Mouse (Mus musculus): Measurements from ENCODE around the gene Sccpdh.

Gene Sccpdh

DNA sequence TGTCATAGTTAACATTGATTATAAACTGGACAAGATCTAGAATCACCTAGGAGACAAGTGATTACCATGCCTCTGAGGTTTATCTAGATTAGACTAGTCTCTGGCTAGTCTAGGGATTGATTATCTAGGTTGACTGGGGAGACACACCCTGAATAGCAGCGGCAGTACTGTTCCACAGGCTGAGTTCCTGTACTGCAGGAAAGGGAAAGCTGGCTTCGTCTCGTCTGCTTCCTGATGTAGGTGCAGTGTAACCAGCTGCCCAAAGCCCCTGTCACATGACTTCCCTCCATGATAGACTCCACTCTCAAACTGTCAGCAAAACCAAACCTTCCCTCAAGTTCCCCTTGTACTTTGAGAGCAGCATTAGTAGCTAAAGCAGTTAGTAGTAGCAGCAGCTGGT lies 36.1 kb downstream of the Sccpdh start:
- TF ChIP-seq GATA4 (IDR thresholded peaks at IDR 0.05; ENCODE audit: insufficient replicate concordance, low read length) = no peak

DNA sequence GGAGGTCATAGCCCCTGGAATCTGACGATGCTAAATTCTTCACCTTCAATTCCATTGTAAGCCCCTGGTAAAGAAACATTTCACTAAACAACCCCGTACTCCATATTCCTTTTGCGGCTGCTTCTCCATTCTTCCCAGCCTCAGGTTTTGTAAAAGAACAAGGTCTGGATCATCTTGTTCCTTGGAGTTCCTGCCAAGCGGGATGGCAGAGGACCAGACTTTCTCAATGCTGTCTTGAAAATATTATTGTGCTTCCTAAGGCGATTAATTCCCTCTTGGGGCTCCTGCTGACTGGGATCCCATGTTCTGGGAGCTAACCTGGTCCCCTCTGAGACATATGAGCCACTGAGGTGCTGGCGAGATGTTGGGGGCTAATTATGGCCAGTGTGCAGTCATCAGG lies 37.1 kb downstream of the Sccpdh start:
- TF ChIP-seq GATA4 (IDR thresholded peaks at IDR 0.05; ENCODE audit: insufficient replicate concordance, low read length) = no peak

DNA sequence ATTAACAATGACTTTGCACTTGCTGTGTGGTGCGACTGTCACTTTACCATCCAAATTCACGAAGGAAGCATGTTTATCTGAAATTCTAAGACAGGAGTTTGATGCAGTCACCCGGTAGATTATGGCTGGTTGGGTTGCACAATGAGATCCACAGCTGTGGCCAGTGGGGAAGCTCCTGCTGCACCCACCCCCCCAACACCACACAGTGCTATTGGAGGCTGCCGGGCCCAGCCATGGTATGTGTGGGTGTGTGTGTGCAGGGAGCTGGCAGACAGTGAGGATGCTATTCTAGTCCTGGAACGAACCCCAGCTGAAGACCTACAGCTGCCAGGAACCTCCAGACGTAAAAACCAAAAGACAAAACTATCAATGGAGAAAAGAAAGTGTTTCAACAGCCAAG lies 41.4 kb downstream of the Sccpdh start:
- no peak for TF ChIP-seq GATA4 (IDR thresholded peaks at IDR 0.05; ENCODE audit: insufficient replicate concordance, low read length)

DNA sequence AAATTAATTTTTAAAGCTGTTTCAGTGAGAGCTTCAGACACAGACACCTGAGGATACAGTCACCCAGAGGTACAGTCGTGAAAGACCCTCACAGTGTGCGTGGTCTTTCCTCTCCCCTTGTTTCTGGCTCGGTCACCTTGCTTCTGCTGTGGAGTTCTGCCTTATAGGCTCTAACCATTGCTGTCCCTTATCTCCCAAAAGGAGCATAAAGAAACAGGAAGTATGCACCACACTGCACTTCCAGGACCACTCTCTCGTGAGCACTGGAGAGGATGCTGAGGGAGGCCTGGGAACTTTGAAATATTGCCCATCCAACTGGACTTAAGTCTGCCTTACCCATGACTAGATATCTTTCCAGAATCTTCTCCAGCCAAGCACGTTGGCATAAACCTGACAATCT lies 42.7 kb downstream of the Sccpdh start:
- no peak for TF ChIP-seq GATA4 (IDR thresholded peaks at IDR 0.05; ENCODE audit: insufficient replicate concordance, low read length)

DNA sequence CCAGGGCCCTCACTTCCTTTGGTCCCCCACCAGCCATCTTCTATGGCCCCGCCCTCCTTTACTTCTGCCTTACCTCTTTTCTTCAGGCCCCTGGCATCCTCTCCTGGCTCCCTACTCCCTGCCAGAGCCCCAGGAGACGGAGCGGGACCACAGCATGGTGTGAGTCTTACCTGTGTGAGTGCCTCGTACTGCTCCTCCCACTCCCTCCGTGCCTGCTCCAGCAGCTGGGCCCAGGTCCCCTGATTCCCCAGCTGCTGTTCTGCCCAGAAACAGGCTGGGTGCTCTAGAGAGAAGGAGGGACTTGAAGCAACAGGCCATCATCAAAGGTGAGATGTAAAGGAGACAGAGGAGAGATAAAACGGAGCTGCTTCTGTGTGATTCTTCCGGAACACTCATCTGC lies 44.6 kb downstream of the Sccpdh start:
- no peak for TF ChIP-seq GATA4 (IDR thresholded peaks at IDR 0.05; ENCODE audit: insufficient replicate concordance, low read length)

DNA sequence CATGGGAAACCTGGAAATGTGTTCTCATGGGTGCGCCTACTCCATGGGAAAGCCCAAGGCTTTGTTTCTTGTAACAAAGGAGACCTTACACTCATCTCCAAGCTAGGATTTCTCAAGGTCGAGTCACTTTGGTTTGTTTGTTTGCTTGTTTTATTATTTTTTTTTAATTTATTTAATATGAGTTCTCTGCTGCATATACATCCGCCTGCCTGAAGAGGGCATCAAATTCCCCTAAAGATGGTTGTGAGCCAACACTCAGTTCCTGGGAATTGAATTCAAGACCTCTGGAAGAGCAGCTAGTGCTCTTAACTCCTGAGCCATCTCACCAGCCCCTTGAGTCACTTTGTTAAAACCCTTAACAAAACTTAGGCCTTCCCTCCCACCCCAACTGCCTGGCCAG lies 45.4 kb downstream of the Sccpdh start:
- TF ChIP-seq GATA4 (IDR thresholded peaks at IDR 0.05; ENCODE audit: insufficient replicate concordance, low read length) = no peak

DNA sequence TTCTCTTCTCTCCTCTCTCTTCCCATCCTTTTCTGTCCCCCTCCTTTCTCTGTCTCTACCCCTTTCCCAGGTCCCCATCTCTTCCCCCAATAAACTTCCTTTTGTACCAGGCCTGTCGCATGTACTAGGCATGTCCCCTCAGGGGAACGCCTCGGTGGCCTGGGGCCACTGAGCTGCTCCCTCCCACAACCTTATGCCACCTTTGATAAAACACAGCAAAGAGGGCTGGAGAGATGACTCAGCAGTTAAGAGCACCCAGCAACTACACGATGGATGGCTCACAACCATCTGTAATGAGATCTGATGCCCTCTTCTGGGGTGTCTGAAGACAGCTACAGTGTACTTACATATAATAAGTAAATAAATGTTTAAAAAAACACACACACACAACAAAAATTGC lies 47.8 kb downstream of the Sccpdh start:
- no peak for TF ChIP-seq GATA4 (IDR thresholded peaks at IDR 0.05; ENCODE audit: insufficient replicate concordance, low read length)

DNA sequence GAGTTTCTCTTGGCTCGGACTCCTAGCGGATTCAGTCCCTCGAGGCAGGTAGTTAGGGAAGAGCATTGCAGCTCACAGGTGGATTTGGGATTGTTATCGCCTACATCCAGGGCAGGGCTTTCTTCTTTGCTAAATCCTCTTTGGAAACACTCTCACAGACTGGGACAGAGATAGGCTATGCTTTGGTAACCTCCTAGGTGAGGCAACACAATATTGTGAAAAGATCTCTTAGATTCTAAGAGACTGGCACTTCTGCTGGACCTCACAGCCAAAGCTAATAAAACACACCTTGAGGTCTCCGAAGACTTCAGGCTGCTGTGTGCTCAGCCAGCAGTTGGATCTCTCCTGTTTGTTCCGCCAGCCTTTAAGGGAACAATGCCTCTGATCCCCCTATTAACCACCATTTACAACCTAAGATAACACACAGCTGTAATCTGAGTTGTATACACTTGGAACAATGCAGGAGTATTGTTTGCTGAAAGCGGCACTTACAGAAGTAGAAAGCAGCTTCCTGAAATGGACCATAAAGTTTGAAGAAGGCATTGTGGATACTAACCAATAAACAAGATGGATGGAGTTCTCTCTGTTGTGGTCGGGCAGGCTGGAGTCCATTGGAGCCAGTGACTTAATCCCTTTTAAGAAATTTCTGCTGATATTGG lies 54.9 kb downstream of the Sccpdh start:
- TF ChIP-seq GATA4 (IDR thresholded peaks at IDR 0.05; ENCODE audit: insufficient replicate concordance, low read length) = no peak

DNA sequence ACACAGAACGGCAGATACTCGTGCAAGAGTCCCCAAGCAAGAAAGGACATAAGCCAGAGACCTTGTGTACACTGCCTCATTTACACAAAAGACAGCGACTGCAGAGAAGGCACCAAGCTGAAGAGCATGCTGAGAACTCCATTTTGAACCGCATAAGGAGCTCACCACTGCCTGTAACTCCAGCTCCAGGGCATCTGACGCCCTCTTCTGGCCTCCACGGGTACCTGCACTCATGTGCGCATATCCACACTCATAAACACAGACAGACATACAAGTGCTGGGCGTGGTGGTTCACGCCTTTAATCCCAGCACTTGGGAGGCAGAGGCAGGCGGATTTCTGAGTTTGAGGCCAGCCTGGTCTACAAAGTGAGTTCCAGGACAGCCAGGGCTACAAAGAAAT lies 60.7 kb downstream of the Sccpdh start:
- no peak for TF ChIP-seq GATA4 (IDR thresholded peaks at IDR 0.05; ENCODE audit: insufficient replicate concordance, low read length)

DNA sequence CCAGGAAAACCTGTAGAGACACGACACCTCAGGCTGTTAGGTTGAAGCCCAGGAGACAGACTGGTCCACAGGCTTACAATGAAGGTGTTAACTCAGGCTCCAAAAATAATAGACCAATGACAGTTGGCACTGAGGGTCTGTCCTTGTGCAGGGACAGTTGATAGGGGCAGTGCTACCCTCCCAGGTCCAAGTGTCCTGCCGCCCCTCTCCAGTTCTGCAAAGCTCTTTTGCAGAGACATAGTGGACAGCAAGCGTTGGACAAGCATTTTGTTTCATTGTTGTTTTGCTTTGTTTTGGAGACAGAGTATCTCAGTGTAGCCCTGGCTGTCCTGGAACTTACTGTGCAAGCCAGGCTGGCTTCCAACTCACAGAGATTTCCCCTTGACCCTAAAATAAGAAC lies 63.4 kb downstream of the Sccpdh start:
- TF ChIP-seq GATA4 (IDR thresholded peaks at IDR 0.05; ENCODE audit: insufficient replicate concordance, low read length) = no peak

DNA sequence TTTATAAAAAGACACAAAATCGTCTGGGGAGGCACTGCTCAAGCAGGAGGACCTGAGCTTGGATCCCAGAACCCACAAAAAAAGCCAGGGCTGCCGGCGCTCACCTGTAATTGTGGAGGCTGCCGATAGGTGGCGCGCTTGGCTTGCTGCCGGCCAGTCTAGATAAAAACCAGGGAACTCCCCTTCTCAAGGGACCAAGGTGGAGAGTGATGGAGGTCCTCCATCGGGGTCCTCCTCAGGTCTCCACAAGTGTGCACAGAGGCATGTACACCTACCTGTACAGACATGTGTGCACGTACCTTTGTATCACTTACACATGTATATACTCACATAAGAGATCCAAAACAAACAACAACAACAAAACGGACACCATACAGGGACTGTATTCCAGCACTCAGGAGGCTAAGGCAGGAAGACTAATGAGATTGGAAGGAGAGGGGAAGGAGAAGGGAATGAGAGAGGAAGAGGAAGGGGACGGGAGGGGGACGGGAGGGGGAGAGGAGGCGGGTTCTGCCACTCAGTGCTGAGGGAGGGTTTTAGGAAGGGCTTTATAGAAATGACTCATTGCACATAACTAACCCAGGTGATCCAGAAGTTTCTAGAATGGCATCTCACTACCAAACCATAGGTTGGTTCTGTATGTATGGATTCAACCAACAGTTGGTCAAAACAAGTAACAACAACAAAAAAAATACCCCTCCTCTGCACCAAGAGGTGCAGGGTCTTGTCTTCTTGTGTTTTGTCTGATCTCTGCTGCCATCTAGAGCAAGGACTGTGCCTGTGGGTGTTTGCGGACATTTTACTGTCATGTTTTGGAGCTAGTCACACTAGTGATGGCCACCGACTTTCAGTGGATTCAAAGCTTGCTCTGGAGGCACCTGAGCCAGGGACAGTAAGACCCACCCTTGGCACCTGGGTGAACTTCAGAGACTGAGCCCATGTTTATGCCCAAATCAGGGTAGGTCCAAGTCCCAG lies 66.8 kb downstream of the Sccpdh start:
- no peak for TF ChIP-seq GATA4 (IDR thresholded peaks at IDR 0.05; ENCODE audit: insufficient replicate concordance, low read length)

DNA sequence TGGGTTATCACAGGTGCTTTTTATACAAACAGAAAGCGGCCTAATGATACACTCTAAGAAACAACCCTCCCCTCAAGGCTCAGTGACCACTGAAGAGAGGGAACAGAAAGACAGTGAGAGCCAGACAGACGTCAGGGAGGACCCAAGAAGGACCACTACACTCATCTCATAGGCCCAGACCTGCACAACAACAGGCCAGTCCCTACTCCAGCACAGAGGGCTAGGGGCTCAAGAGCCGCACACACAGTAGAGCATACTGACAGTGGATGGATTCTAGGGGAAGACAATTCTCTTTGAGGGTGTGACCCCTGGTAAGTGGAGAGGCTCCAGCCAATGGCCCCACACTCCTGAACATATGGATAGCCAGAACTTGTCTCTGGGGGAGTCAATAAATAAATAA lies 68.5 kb downstream of the Sccpdh start:
- TF ChIP-seq GATA4 (IDR thresholded peaks at IDR 0.05; ENCODE audit: insufficient replicate concordance, low read length) = no peak
